Mouse (Mus musculus): Measurements from ENCODE around the gene Fscb.

DNA sequence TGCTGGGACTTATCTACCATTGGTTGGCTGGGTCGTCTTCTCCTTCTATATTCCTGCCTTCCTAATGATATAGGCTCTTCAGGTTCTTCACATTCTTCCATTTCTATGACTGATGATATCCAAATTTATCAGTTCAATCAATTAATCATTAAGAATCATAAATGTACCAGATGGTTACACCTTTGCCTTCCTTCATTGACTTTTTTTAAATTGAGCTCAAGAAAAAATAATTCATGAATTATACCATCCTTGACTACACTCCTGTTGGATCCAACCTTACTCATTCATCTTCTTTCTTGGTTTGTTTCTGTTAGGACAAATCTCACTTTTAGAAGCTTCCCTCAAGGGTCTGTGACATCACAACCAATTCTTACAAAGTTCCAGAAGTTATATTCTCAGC lies at the start of gene Fscb:
- TF ChIP-seq CTCF (IDR thresholded peaks at IDR 0.05; ENCODE audit: low read depth, low read length) (no peak), POLR2A (IDR thresholded peaks at IDR 0.05; ENCODE audit: borderline replicate concordance, low read depth, low read length) (no peak)
